Mouse (Mus musculus): ENCODE measurements around the gene Pcnx. TPM values are rescaled to one million over a fixed set of nuclear protein-coding genes. Genes with fewer than 3 reads are reported as not detected.

Gene Pcnx
- polyA plus RNA-seq, 1 experiment: 29.1 TPM

GRCm38 (mm10) chr12:81861199-81862085 lies 1.6 kb downstream of the Pcnx start:
- WGBS: 17% methylated on average over 18 of the region's 18 CpGs
- Histone ChIP-seq H3K4me3 (ENCODE audit: low read depth, low read length) (peak overlapping the region; percentile 85), H3K36me3 (ENCODE audit: control insufficient read depth, insufficient read depth, low read length) (no peaks in the 10 kb centered on the region), H3K27ac (ENCODE audit: insufficient read depth, low read depth, low read length) (peak overlapping the region; percentile 45), H3K4me1 (ENCODE audit: control insufficient read depth, insufficient read depth, insufficient read length, low read length) (peaks cover 34% of the 10 kb centered on the region), H3K27me3 (ENCODE audit: control insufficient read depth, insufficient read depth, low read length) (no peaks in the 10 kb centered on the region)
- TF ChIP-seq POLR2A (IDR thresholded peaks at IDR 0.05; ENCODE audit: low read depth, low read length) (no peak), CTCF (IDR thresholded peaks at IDR 0.05; ENCODE audit: extremely low read depth, insufficient read length, insufficient replicate concordance, low read depth, low read length) (no peak)

- Histone ChIP-seq H3K27ac (ENCODE audit: insufficient read depth, low read depth, low read length) (peak overlapping the region; percentile 37; the same call in 1 of the 2 replicates), H3K4me1 (ENCODE audit: control insufficient read depth, insufficient read depth, insufficient read length, low read length) (peaks cover 28% of the 10 kb centered on the region), H3K4me3 (ENCODE audit: low read depth, low read length) (peak overlapping the region; percentile 59), H3K27me3 (ENCODE audit: control insufficient read depth, insufficient read depth, low read length) (no peaks in the 10 kb centered on the region), H3K36me3 (ENCODE audit: control insufficient read depth, insufficient read depth, low read length) (no peaks in the 10 kb centered on the region)
- TF ChIP-seq CTCF (IDR thresholded peaks at IDR 0.05; ENCODE audit: extremely low read depth, insufficient read length, insufficient replicate concordance, low read depth, low read length) (no peak), POLR2A (IDR thresholded peaks at IDR 0.05; ENCODE audit: low read depth, low read length) (peak; percentile 43; the same call in 1 of the 2 replicates)
- 15% methylated on average over 8 of the region's 8 CpGs for WGBS
These were observed 2.6 kb downstream of the Pcnx start for GRCm38 (mm10) chr12:81862351-81862802.

- Histone ChIP-seq H3K27me3 (ENCODE audit: control insufficient read depth, insufficient read depth, low read length) (no peaks in the 10 kb centered on the region), H3K27ac (ENCODE audit: insufficient read depth, low read depth, low read length) (no peak overlapping the region), H3K4me3 (ENCODE audit: low read depth, low read length) (no peak overlapping the region), H3K4me1 (ENCODE audit: control insufficient read depth, insufficient read depth, insufficient read length, low read length) (peaks cover 16% of the 10 kb centered on the region), H3K36me3 (ENCODE audit: control insufficient read depth, insufficient read depth, low read length) (no peaks in the 10 kb centered on the region)
- TF ChIP-seq CTCF (IDR thresholded peaks at IDR 0.05; ENCODE audit: extremely low read depth, insufficient read length, insufficient replicate concordance, low read depth, low read length) (no peak), POLR2A (IDR thresholded peaks at IDR 0.05; ENCODE audit: low read depth, low read length) (no peak)
- WGBS: 81% methylated on average over 4 of the region's 4 CpGs
These were observed 4.1 kb downstream of the Pcnx start for GRCm38 (mm10) chr12:81863949-81864348.

- Histone ChIP-seq H3K36me3 (ENCODE audit: control insufficient read depth, insufficient read depth, low read length) (no peaks in the 10 kb centered on the region), H3K27ac (ENCODE audit: insufficient read depth, low read depth, low read length) (no peak overlapping the region), H3K4me1 (ENCODE audit: control insufficient read depth, insufficient read depth, insufficient read length, low read length) (peaks cover 13% of the 10 kb centered on the region), H3K27me3 (ENCODE audit: control insufficient read depth, insufficient read depth, low read length) (no peaks in the 10 kb centered on the region), H3K4me3 (ENCODE audit: low read depth, low read length) (no peak overlapping the region)
- TF ChIP-seq POLR2A (IDR thresholded peaks at IDR 0.05; ENCODE audit: low read depth, low read length): no peak
- no peak for TF ChIP-seq CTCF (IDR thresholded peaks at IDR 0.05; ENCODE audit: extremely low read depth, insufficient read length, insufficient replicate concordance, low read depth, low read length)
- WGBS: 86% methylated on average over 6 of the region's 6 CpGs
These were observed 5.4 kb downstream of the Pcnx start for GRCm38 (mm10) chr12:81865183-81865582.

GRCm38 (mm10) chr12:81867316-81867715 lies 7.5 kb downstream of the Pcnx start:
- H3K4me3 ChIP-seq (ENCODE audit: low read depth, low read length): no peak overlapping the region
- H3K36me3 ChIP-seq (ENCODE audit: control insufficient read depth, insufficient read depth, low read length): no peaks in the 10 kb centered on the region
- no peak overlapping the region for H3K27ac ChIP-seq (ENCODE audit: insufficient read depth, low read depth, low read length)
- H3K27me3 ChIP-seq (ENCODE audit: control insufficient read depth, insufficient read depth, low read length): no peaks in the 10 kb centered on the region
- peaks cover 15% of the 10 kb centered on the region; the same call in 1 of the 2 replicates for H3K4me1 ChIP-seq (ENCODE audit: control insufficient read depth, insufficient read depth, insufficient read length, low read length)
- TF ChIP-seq POLR2A (IDR thresholded peaks at IDR 0.05; ENCODE audit: low read depth, low read length) (no peak), CTCF (IDR thresholded peaks at IDR 0.05; ENCODE audit: extremely low read depth, insufficient read length, insufficient replicate concordance, low read depth, low read length) (no peak)
- 76% methylated on average over 4 of the region's 4 CpGs for WGBS

- no peak for TF ChIP-seq POLR2A (IDR thresholded peaks at IDR 0.05; ENCODE audit: low read depth, low read length)
- TF ChIP-seq CTCF (IDR thresholded peaks at IDR 0.05; ENCODE audit: extremely low read depth, insufficient read length, insufficient replicate concordance, low read depth, low read length): no peak
- H3K4me1 ChIP-seq (ENCODE audit: control insufficient read depth, insufficient read depth, insufficient read length, low read length): peaks cover 13% of the 10 kb centered on the region; the same call in 1 of the 2 replicates
- no peak overlapping the region for H3K27ac ChIP-seq (ENCODE audit: insufficient read depth, low read depth, low read length)
- 51% methylated on average over 3 of the region's 3 CpGs for WGBS
- H3K36me3 ChIP-seq (ENCODE audit: control insufficient read depth, insufficient read depth, low read length): no peaks in the 10 kb centered on the region
- H3K4me3 ChIP-seq (ENCODE audit: low read depth, low read length): no peak overlapping the region
- H3K27me3 ChIP-seq (ENCODE audit: control insufficient read depth, insufficient read depth, low read length): no peaks in the 10 kb centered on the region
These were observed 9.6 kb downstream of the Pcnx start for GRCm38 (mm10) chr12:81869205-81869940.

GRCm38 (mm10) chr12:81873345-81873744 lies 13.5 kb downstream of the Pcnx start:
- H3K4me1 ChIP-seq (ENCODE audit: control insufficient read depth, insufficient read depth, insufficient read length, low read length): peaks cover 17% of the 10 kb centered on the region; the same call in 1 of the 2 replicates
- TF ChIP-seq CTCF (IDR thresholded peaks at IDR 0.05; ENCODE audit: extremely low read depth, insufficient read length, insufficient replicate concordance, low read depth, low read length) (no peak), POLR2A (IDR thresholded peaks at IDR 0.05; ENCODE audit: low read depth, low read length) (no peak)
- H3K27ac ChIP-seq (ENCODE audit: insufficient read depth, low read depth, low read length): no peak overlapping the region
- WGBS: 61% methylated on average over 4 of the region's 4 CpGs
- no peaks in the 10 kb centered on the region for H3K36me3 ChIP-seq (ENCODE audit: control insufficient read depth, insufficient read depth, low read length)
- no peak overlapping the region for H3K4me3 ChIP-seq (ENCODE audit: low read depth, low read length)
- H3K27me3 ChIP-seq (ENCODE audit: control insufficient read depth, insufficient read depth, low read length): no peaks in the 10 kb centered on the region
